Mouse (Mus musculus) liver, embryonic 14.5 days (tissue): Measurements from ENCODE around the gene Flot1. TPM values are rescaled to one million over a fixed set of nuclear protein-coding genes. Genes with fewer than 3 reads are reported as not detected.

Experiments
- ATAC-seq: fragments of 200-750 bp; cut with Nextera tagmentation; 2 replicates; pipeline ENCODE4 v1.8.0; 2017; ENCODE audit warnings: moderate number of reproducible peaks, mild to moderate bottlenecking, moderate library complexity; ENCODE audit not compliant: insufficient read depth
- DNase-seq, 3 experiments: peaks; one replicate each; pipeline ENCODE4 v3.0.0-alpha.2; 2012 to 2013; ENCODE audit warnings: low read depth in 3 of 3, low spot score in 3 of 3
- H3K27ac ChIP-seq: fragments of 300-500 bp; sonication (generic); 2 replicates; pipeline ENCODE4 v1.5.1; 2014; ENCODE audit warnings: moderate library complexity, mild to moderate bottlenecking, control low read depth, inconsistent platforms
- H3K27me3 ChIP-seq: fragments of 300-500 bp; sonication (generic); 2 replicates; pipeline ENCODE4 v1.6.1; 2014; ENCODE audit warnings: mild to moderate bottlenecking, low read length, moderate library complexity; ENCODE audit not compliant: control insufficient read depth, insufficient read depth
- H3K36me3 ChIP-seq: fragments of 300-500 bp; sonication (generic); replicated peaks from 2 replicates; pipeline ENCODE4 v1.6.1; 2014; ENCODE audit warnings: low read depth; ENCODE audit not compliant: control insufficient read depth, insufficient read depth
- H3K4me1 ChIP-seq, 2 experiments: fragments of 200-500 bp in 1 of 2; fragments of 300-500 bp in 1 of 2; sonication (generic) in 1 of 2; replicated peaks; 2 replicates each; pipeline ENCODE4 v1.6.1; 2012 to 2014; ENCODE audit warnings: antibody characterized with exemption in 1 of 2, inconsistent platforms in 1 of 2, low read length in 1 of 2; ENCODE audit not compliant: control insufficient read depth in 2 of 2, insufficient read depth in 2 of 2
- H3K4me2 ChIP-seq: fragments of 300-500 bp; sonication (generic); 2 replicates; pipeline ENCODE4 v1.6.1; 2014; ENCODE audit warnings: low read depth, mild to moderate bottlenecking, control low read depth, moderate library complexity
- H3K4me3 ChIP-seq, 2 experiments: fragments of 200-500 bp in 1 of 2; fragments of 300-500 bp in 1 of 2; sonication (generic) in 1 of 2; 2 replicates each; pipeline ENCODE4 v1.5.1; 2012 to 2014; ENCODE audit warnings: low read depth in 2 of 2, low read length in 2 of 2, mild to moderate bottlenecking in 2 of 2, control low read depth in 1 of 2, inconsistent platforms in 1 of 2, moderate library complexity in 1 of 2; ENCODE audit not compliant: insufficient read depth in 1 of 2
- H3K9ac ChIP-seq: fragments of 300-500 bp; sonication (generic); replicated peaks from 2 replicates; pipeline ENCODE4 v1.6.1; 2014; ENCODE audit warnings: mild to moderate bottlenecking, control low read depth, moderate library complexity
- H3K9me3 ChIP-seq: fragments of 300-500 bp; sonication (generic); 2 replicates; pipeline ENCODE4 v1.6.1; 2016; ENCODE audit warnings: low read length, mixed read lengths; ENCODE audit not compliant: control insufficient read depth
- CTCF ChIP-seq: IDR thresholded peaks from 2 replicates; pipeline ENCODE4 v1.5.1; 2016; ENCODE audit warnings: antibody characterized with exemption, low read depth, control low read depth
- EP300 ChIP-seq: IDR thresholded peaks from 2 replicates; pipeline ENCODE4 v1.6.1; 2016; ENCODE audit warnings: antibody characterized with exemption, low read depth
- whole genome bisulfite sequencing: fragments of 180-500 bp; shearing (Covaris S2); extraction: QIAGEN DNeasy Blood & Tissue Kit; methylation state at CpG from one replicate; pipeline ENCODE4 v1.1.7; 2014; ENCODE audit not compliant: insufficient replicate concordance; 5-methylcytosine and 5-hydroxymethylcytosine counted together
- polyA plus RNA-seq, 2 experiments: library from polyadenylated mRNA; depleted of rRNA in 1 of 2; stranded (reverse) in 1 of 2; unstranded in 1 of 2; fragments of >200 nt; fragmentation: Nextera tagmentation in 1 of 2; extraction: Ambion mirVana in 1 of 2; gene quantifications; 2 replicates each; pipeline versions ENCODE4 v1.2.1 to v1.2.3; 2012 to 2014

Flot1 gene
- polyA plus RNA-seq, 2 experiments: 27.8 to 34.7 TPM

GRCm38 (mm10) chr17:35864832-35865353 lies 41.9 kb downstream of the Flot1 start:
- WGBS: 36% methylated on average over 10 of the region's 10 CpGs
- no peak overlapping the region for H3K9ac ChIP-seq
- ATAC-seq (no peak), DNase-seq (no peak)
- no peak overlapping the region for H3K27ac ChIP-seq
- no peaks in the 10 kb centered on the region for H3K36me3 ChIP-seq
- H3K27me3 ChIP-seq: peaks cover 55% of the 10 kb centered on the region
- H3K4me3 ChIP-seq: peak overlapping the region in 1 of 2 experiments; percentile 50; a peak in 1 of 4 replicates
- TF ChIP-seq CTCF: no peak
- no peaks in the 10 kb centered on the region for H3K9me3 ChIP-seq
- peak overlapping the region; percentile 65 for H3K4me2 ChIP-seq
- peaks cover 13 to 19% of the 10 kb centered on the region in 2 experiments for H3K4me1 ChIP-seq

- DNase-seq (no peak), ATAC-seq (no peak)
- Histone ChIP-seq H3K9ac (peak within 1 kb of the TSS; percentile 23), H3K27ac (no peak within 1 kb of the TSS), H3K36me3 (no peaks in the 10 kb centered on the region), H3K4me1 (peaks cover 11 to 14% of the 10 kb centered on the region in 2 experiments), H3K9me3 (no peaks in the 10 kb centered on the region), H3K27me3 (peaks cover 55% of the 10 kb centered on the region), H3K4me2 (peak within 1 kb of the TSS; percentile 65), H3K4me3 (peak within 1 kb of the TSS; percentile 50 to 64)
- WGBS: 1% methylated on average over 48 of the region's 48 CpGs
- TF ChIP-seq EP300 (no peak), CTCF (no peak)
Measured at GRCm38 (mm10) chr17:35865481-35866280, 42.7 kb downstream of the Flot1 start, which contains the start of gene Ppp1r18. Gene Ppp1r18 (plus strand): TSS chr17:35865593.

- Histone ChIP-seq H3K36me3 (no peaks in the 10 kb centered on the region), H3K9ac (peak overlapping the region; percentile 23), H3K4me2 (peak overlapping the region; percentile 65), H3K4me3 (peak overlapping the region; percentile 50 to 64), H3K9me3 (peaks cover 3% of the 10 kb centered on the region), H3K4me1 (peaks cover 9 to 13% of the 10 kb centered on the region in 2 experiments), H3K27me3 (peaks cover 55% of the 10 kb centered on the region), H3K27ac (no peak overlapping the region)
- no peak for DNase-seq
- WGBS: under 1% methylated on average over 38 of the region's 38 CpGs
- ATAC-seq: no peak
- TF ChIP-seq EP300: no peak
Measured at GRCm38 (mm10) chr17:35866281-35866831, 43.3 kb downstream of the Flot1 start.

- 3% methylated on average over 26 of the region's 26 CpGs for WGBS
- peaks cover 55% of the 10 kb centered on the region for H3K27me3 ChIP-seq
Measured at GRCm38 (mm10) chr17:35866911-35867890, 44.2 kb downstream of the Flot1 start.

More at GRCm38 (mm10) chr17:35866911-35867890, 44.2 kb downstream of the Flot1 start:
- Histone ChIP-seq H3K4me2 (peak overlapping the region; percentile 65), H3K36me3 (no peaks in the 10 kb centered on the region), H3K4me1 (peaks cover 5 to 10% of the 10 kb centered on the region in 2 experiments; a peak in 3 of 4 replicates), H3K9me3 (peaks cover 3% of the 10 kb centered on the region), H3K27ac (no peak overlapping the region), H3K4me3 (peak overlapping the region; percentile 50 to 64), H3K9ac (peak overlapping the region; percentile 31)
- no peak for DNase-seq
- ATAC-seq: no peak
- peak; percentile 47 for TF ChIP-seq CTCF
- no peak for TF ChIP-seq EP300
